Mouse (Mus musculus): ENCODE data around the gene Tmod2.

DNA sequence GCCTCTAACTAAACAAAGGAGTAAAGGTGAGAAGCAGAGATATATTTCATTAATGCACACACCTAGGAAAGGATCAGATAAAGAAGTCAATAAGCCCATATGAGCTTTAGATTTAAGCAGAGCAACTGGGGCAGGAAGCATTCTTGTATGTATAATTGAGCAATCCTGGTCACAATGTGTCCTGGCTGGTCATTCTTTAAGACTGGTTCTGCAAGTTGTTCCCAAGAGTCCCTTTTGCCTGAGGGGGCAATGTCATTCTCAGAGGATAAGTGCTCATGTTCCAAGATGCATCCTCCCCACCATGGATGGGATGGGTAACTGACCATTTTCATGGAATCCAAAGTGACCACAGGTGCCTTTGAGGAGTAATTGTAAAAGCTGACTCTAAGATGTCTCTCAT lies 50.8 kb downstream of the Tmod2 start:
- no peak for TF ChIP-seq CTCF (IDR thresholded peaks at IDR 0.05; ENCODE audit: borderline replicate concordance, insufficient read depth, low read length)
- TF ChIP-seq POLR2A (IDR thresholded peaks at IDR 0.05; ENCODE audit: low read depth, low read length), result no peak
